In the genomic region with DNA sequence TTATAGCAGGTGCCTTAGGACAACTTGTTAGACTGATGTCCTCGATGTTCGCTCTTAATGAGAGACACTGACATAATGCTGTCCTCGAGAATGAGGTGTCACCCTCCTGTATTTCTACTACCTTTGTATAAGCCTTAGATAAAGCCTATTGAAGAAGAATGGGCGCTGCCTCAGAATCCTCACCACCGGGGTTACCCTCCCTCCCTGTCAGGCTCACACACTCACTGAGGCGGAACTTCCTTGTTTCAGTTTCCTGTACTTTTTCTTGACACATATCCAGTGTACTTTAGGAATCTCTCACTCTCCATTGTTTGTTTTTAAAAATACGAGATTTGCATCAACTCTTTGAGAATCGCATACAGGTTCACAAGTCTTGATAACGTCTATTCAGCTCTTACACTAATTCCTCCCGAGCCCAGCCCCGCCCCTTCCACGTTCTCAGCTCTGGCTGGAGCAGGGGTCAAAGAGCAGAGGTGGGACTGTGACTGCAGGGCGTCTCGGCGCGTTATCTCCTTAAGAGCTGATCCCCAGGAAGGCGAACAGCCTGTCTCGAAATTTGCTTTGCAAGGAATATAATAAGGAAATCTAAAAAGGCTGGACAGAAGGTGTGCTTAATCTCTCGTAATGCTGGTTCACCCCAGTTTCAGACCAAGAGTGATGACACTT, we compare ENCODE assay signal across 8 mouse cellular contexts. TPM values are rescaled to one million over a fixed set of nuclear protein-coding genes. Genes with fewer than 3 reads are reported as not detected.
DNase-seq lines count a peak whose midpoint lies in the region; ATAC-seq and TF ChIP-seq lines count a peak whose summit lies in the region.

No protein-coding gene starts in this region.

- H3K4me1 ChIP-seq in E14TG2a.4 (replicated peaks; ENCODE audit: low read depth, low read length), result peaks cover 12% of the 10 kb centered on the region
- H3K4me1 ChIP-seq in bone marrow, adult 2 months (ENCODE audit: control insufficient read depth, insufficient read depth, low read length), result no peaks in the 10 kb centered on the region
- no peaks in the 10 kb centered on the region for H3K4me1 ChIP-seq in heart, embryonic 16.5 days (ENCODE audit: control insufficient read depth, insufficient read depth, low read length)

- peak overlapping the region; percentile 66 for H3K9ac ChIP-seq in heart, embryonic 16.5 days (ENCODE audit: low read length)

- no peak overlapping the region for H3K27ac ChIP-seq in bone marrow, adult 2 months (ENCODE audit: control insufficient read depth, insufficient read depth, low read depth, low read length, poor library complexity)
- H3K27ac ChIP-seq in heart, embryonic 16.5 days (ENCODE audit: low read length), result no peak overlapping the region

- H3K4me2 ChIP-seq in heart, embryonic 16.5 days (ENCODE audit: low read depth, low read length), result peak overlapping the region; percentile 80

- 9% methylated on average over 19 of the region's 19 CpGs for WGBS in bone marrow, adult 2 months
- WGBS in heart, embryonic 16.5 days, result 12% methylated on average over 19 of the region's 19 CpGs

- H3K4me3 ChIP-seq in E14TG2a.4 (replicated peaks; ENCODE audit: low read length), result 0 out of 2 replicates have a peak overlapping the region, but pooled peaks have one; percentile 32
- H3K4me3 ChIP-seq in bone marrow, adult 2 months (replicated peaks; ENCODE audit: control insufficient read depth, low read depth, low read length), result peak overlapping the region; percentile 61
- H3K4me3 ChIP-seq in heart, embryonic 16.5 days (ENCODE audit: low read length), result peak overlapping the region; percentile 54

- H3K27me3 ChIP-seq in E14TG2a.4 (ENCODE audit: insufficient read depth, low read length), result peaks cover 4% of the 10 kb centered on the region
- no peaks in the 10 kb centered on the region for H3K27me3 ChIP-seq in heart, embryonic 16.5 days (ENCODE audit: control insufficient read depth, insufficient read depth, low read length)

- DNase-seq in kidney, postnatal 36 days, result peak; percentile 42 to 73
- peak; percentile 53 for DNase-seq in thymus, postnatal 0 days (ENCODE audit: low spot score)
- no peak for DNase-seq in layer of hippocampus, adult 9-11 months
- no peak for DNase-seq in testis, postnatal 14 days (ENCODE audit: low spot score)

- H3K9me3 ChIP-seq in E14TG2a.4 (ENCODE audit: low read length), result no peaks in the 10 kb centered on the region
- no peaks in the 10 kb centered on the region for H3K9me3 ChIP-seq in heart, embryonic 16.5 days (replicated peaks; ENCODE audit: control insufficient read depth, low read length)

- TF ChIP-seq CTCF in E14TG2a.4 (conservative IDR thresholded peaks at IDR 0.05; ENCODE audit: low read length), result no peak
- TF ChIP-seq CTCF in bone marrow, adult 2 months (IDR thresholded peaks at IDR 0.05; ENCODE audit: control insufficient read depth, insufficient read depth, low read length), result no peak

- no peak for TF ChIP-seq POLR2A in bone marrow, adult 2 months (IDR thresholded peaks at IDR 0.05; ENCODE audit: borderline replicate concordance, control insufficient read depth, low read depth, low read length)

- no peaks in the 10 kb centered on the region for H3K36me3 ChIP-seq in E14TG2a.4 (ENCODE audit: insufficient read depth, low read length)
- H3K36me3 ChIP-seq in heart, embryonic 16.5 days (ENCODE audit: control insufficient read depth, insufficient read depth), result no peaks in the 10 kb centered on the region

- ATAC-seq in heart, embryonic 16.5 days (replicated peaks; ENCODE audit: extremely low read depth, insufficient read depth, low FRiP score), result no peak
- peak; percentile 65 for ATAC-seq in megakaryocyte-erythroid progenitor cell, adult 5-6 weeks (replicated peaks; ENCODE audit: low FRiP score, low TSS enrichment, poor library complexity, severe bottlenecking)

RNA-seq across cellular contexts. Expression of gene Aldoart2, which starts 4.9 kb away (rescaled TPM):
- not detected in 2 replicates for polyA plus RNA-seq in bone marrow, adult 2 months (2011; ENCODE audit: insufficient read depth, insufficient read length, low replicate concordance, missing spikeins)
- polyA plus RNA-seq in heart, embryonic 16.5 days (2015; fragmentation: Nextera tagmentation; extraction: Ambion mirVana), result 0.17 and 0.96 TPM in 2 replicates
- not detected in 2 replicates for total RNA-seq in megakaryocyte-erythroid progenitor cell, adult 5-6 weeks (2014; fragmentation: Nextera tagmentation)
- total RNA-seq in megakaryocyte-erythroid progenitor cell, adult 5-6 weeks (2017), result not detected in 2 replicates
- polyA plus RNA-seq in thymus, postnatal 0 days (2015; fragmentation: Nextera tagmentation; extraction: Ambion mirVana), result not detected in 2 replicates

RNA-seq across cellular contexts. Expression of gene Insm2, which starts 39.1 kb away (rescaled TPM):
- polyA plus RNA-seq in bone marrow, adult 2 months (2011; ENCODE audit: insufficient read depth, insufficient read length, low replicate concordance, missing spikeins), result not detected in 2 replicates
- 0.08 TPM in 1 of 2 replicates, not detected in the other for polyA plus RNA-seq in heart, embryonic 16.5 days (2015; fragmentation: Nextera tagmentation; extraction: Ambion mirVana)
- total RNA-seq in megakaryocyte-erythroid progenitor cell, adult 5-6 weeks (2014; fragmentation: Nextera tagmentation), result not detected in 2 replicates
- total RNA-seq in megakaryocyte-erythroid progenitor cell, adult 5-6 weeks (2017), result 0.28 TPM in 1 of 2 replicates, not detected in the other
- 0.09 and 0.25 TPM in 2 replicates for polyA plus RNA-seq in thymus, postnatal 0 days (2015; fragmentation: Nextera tagmentation; extraction: Ambion mirVana)

Comparison
In these comparisons a context has a peak if more than half of its experiments do, and no peak if none do; other contexts are left out.
1. DNase-seq: peak in kidney, postnatal 36 days (2 of 2) and thymus, postnatal 0 days (single experiment); none in layer of hippocampus, adult 9-11 months (single experiment) and testis, postnatal 14 days (single experiment).
2. Peak in every context shown above with its lines, with median percentiles within 50 percentile points of each other: H3K4me3 ChIP-seq.